Mouse (Mus musculus) embryo, embryonic 11 days (tissue): ENCODE measurements around the gene Ms4a18.
"Not testable (repeated sequence)": the region's sequence is repeated elsewhere in the genome, so short reads cannot be mapped to it uniquely, and the experiment has no call there.

Experiments
- DNase-seq: peaks from one replicate; pipeline ENCODE4 v3.0.0-alpha.2; 2015

Gene Ms4a18

DNA sequence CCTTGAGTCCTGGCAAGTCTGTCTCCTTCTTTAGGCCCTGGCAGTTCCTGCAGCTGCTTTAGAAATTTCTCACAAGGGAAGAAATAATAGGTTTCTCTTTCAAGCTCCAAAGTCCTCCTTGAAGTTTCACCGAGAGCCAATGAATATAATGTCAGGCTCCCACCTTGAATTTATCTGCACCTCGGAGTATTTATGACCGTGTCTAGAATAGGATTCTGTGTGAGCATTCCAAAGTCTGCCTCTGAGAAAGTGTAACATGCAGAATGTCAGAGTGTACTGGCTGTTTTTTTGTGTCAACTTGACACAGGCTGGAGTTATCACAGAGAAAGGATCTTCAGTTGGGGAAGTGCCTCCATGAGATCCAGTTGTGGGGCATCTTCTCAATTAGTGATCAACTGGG, at the start of gene Ms4a18:
TSS of gene Ms4a18 (minus strand) at position 141 of the 400 bp plus-strand sequence.
- no peak for DNase-seq

DNA sequence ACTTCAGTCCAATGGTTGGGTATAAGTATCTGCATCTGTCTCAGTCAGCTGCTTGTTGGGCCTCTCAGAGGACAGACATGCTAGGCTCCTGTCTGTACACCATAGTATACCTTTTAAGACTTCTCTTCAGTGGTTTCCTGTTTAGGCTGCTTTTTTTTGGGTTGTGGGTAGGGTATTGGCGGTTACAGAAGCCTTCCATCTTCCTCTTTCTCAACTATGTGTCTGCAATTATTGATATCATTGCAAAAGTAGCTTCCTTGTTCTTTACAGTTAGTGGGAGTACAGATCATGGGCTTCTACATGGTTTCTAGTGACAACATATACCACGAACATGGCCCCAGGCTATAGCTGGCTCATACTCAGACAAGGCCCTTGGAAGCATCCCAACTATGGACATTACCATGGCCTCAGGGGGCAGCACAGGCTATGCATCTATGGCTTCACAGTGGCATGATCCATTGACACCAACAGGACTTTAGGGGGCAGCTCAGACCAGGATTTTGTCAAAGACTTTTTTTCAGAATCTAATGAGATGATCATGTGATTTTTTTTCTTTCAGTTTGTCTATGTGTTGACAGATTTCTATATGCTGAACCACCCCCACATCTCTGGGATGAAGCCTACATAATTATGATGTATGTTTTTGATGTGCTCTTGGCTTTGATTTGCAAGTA, 47.5 kb upstream of the Ms4a18 start:
- no peak for DNase-seq

DNA sequence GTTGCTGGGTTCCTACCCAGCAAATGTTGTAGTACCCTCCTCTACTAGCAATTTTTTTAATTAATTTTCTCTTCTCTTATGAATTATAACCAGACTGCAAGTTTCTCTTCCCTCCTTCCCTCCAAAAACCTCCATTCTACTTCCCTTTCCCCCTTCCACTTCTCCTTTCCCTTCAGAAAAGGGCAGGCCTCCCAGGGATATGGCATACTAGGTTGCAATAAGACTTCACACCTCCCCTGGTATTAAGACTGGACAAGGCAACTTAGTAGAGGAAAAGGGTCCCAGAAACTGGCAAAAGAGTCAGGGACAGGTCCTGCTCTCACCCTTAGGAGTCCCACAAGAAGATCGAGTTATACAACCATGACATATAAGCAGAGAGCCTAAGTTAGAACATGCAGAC, 43.1 kb upstream of the Ms4a18 start:
- DNase-seq = no peak

DNA sequence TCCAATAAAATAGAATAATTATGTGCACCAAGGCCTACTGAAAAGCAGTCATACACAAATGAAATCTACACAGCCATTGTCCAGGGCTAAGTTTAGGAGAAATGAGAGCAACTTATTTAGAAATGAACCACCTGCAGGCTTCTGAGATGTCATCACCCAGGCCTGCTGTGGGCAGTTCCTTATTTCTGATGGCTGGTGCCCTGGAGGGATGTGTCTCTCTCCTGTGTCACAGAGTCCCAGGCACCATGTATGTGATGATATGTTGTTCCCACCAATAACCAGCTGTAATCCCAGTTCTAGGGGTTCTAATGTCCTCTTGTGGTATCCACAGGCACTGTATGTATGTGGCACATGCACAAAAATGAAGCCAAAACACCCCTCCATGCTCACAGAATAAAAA, 42.1 kb upstream of the Ms4a18 start:
- no peak for DNase-seq

DNA sequence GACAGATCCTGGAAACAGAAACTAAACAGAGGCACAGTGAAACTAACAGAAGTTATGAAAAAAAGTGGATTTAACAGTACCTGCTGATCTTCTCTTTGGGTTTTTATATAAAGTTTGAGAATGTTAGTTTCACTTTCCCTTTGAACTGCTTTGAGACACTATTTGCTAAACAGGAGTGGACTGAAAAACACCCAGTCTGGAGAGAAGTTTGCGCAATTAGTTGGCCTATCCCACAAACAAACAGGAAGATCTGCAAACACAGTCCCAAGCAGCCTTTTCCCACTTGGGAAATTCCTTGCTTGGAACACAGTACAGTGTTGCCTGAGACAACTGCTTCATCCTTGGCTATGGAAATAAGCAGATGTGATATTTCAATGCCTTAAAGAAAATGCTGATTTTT, 37.9 kb upstream of the Ms4a18 start:
- not testable (repeated sequence) for DNase-seq

DNA sequence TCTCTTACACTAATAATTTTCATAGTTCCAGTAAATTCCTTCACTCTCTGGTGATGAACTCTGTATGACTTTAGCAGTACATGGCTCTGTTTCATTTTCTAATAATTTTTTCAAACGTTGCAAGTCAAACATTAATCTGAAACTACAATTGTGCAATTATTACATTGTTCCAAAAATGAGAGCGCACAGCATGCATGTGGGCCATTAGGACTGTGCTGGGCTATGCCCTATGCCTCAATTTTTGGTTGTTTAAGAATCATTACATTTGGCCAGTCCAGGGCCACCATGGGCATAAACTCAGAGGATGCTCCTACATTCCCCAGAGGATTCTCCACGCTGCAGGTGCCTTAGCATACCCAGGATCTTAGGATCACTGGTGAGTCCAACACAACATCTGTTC, 35.4 kb upstream of the Ms4a18 start:
- DNase-seq = no peak

DNA sequence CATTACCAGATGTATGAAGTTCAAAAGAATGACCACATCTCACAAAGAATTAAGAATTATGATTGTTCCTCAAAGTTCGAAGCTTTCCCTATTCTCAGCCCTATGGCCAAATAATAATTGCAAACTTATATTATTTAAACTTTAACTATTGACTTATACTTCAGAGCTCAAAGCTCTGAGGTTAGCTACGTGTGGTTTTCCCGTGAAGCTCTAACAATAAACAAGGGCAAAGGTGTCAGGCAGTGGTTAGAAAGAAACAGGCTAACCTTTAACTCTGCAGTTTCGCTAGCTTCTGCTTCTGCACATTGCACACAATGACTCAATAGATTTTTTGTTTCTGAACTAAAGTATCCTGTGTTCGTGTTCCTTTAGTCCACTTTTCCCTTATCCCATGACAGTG, 35.0 kb upstream of the Ms4a18 start:
- no peak for DNase-seq

DNA sequence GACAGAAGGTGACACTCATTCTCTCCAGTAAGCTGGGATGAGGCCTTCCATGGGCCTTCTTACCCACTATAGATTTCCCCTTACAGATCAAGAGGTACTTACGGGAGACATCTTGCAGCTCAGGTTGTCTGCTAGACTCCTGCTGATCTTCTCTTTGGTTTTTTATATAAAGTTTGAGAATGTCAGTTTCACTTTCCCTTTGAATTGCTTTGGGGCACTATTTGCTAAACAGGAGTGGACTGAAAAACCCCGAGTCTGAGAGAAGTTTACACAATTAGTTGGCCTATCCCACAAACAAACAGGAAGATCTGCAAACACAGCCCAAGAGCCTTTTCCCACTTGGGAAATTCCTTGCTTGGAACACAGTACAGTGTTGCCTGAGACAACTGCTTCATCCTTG, 32.5 kb upstream of the Ms4a18 start:
- no peak for DNase-seq

DNA sequence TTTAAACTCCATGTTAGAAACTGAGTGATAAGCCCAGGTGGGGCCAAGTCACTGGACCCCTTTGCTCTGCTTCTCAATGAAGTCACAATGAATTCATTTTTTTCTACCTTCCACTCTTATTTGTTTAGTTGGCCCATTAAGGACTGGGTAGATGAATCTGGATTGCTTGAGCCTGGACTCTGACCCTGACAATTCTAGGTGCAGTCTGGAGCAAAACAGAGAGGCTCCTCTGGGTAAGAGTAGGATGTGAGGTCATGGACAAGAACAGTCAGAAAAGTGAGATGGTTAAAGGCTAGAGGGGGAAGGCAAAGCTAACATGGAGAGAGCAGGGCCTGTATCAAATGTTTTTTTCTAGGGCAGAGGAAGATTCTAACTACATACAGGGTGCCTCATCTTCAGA, 31.6 kb upstream of the Ms4a18 start:
- no peak for DNase-seq

DNA sequence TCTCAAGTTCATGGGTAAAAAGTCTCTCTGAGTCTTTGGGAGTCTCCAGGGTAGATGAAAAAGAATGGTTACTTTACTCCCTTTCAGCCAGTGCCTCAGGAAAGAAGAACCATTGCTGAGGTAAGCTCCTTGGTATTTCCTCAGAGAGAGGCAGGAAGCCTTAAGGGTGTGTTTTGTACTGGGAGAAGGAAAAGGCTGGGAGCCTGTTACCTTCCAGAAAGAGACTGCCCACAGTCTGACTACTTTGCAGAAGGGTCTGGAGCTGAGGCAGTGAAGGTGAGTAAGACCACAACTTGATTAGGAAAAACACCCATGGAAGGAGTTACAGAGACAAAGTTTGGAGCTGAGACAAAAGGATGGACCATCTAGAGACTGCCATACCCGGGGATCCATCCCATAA, 30.7 kb upstream of the Ms4a18 start:
- DNase-seq = no peak

DNA sequence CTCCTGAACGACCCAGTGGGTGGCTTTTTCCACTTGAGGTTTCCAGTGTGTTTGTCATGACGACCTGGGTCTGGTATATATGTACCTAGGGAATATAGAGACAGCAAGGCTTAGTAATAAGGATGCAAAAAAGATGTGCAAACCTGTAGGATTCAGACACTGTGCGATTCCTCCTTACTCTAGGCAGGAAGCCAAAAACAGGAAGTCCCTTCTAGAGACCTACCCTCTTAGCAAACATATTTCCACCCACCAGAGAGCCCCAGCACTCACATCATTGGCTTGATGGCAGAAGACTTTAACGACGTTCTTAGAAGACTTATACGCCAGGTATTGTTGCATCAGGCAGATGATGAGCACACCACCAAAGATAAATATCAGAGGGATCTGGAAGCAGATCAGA, 30.2 kb upstream of the Ms4a18 start:
- DNase-seq = no peak

DNA sequence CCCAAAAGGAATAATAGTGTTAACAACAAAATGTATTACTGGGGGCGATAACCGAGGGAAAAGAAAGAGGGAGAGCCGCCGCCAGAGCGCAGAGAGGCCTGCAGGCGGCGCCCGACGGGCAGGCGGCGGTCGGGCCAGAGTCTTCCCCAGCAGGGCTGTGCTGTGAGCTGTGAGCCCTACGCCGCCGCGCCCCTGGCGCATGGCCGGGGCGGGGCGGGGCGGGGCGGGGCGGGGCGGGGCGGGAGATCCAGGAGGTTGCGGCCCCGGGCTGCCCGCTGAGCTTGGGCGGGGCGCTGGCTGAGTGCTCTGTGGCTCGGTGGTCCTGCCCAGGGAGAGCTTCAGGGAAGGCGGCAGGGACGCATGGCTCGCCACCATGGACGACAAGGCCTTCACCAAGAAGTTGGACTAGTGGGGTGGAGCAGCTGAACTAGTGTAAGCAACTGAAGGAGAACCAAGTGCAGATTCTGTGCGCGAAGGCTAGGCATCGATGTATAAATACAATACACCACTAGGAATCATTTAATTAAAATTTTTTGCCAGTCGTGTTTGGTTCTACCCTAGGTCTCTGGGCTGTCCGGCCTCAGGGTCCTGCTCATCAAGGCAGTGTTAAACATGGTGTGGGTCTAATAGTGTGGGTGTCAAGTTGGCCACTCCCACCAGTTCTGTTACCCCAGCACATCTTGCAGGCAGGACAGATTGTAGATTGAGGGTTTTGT, 27.3 kb upstream of the Ms4a18 start:
- DNase-seq = peak; percentile 87

DNA sequence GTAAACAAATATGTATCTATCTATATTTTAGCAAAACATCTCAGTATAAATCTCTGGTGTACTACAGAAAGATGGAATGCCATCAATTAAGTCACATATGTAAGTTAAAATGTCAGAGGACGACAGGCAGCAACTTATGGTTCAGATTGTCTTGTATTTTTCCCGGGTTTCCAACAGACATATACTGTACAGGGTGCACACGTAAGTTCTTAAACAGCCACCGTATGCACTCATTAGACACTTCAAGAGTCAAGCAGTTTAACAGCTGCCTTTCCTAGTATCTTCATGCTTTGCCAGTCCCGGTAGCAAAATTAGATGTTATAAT, 26.8 kb upstream of the Ms4a18 start:
- no peak for DNase-seq

DNA sequence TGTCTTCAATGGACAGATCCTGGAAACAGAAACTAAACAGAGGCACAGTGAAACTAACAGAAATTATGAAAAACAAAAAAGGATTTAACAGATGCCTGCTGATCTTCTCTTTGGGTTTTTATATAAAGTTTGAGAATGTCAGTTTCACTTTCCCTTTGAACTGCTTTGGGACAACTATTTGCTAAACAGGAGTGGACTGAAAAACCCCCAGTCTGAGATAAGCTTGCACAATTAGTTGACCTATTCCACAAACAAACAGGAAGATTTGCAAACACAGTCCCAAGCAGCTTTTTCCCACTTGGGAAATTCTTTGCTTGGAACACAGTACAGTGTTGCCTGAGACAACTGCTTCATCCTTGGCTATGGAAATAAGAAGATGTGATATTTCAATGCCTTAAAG, 19.7 kb upstream of the Ms4a18 start:
- no peak for DNase-seq

DNA sequence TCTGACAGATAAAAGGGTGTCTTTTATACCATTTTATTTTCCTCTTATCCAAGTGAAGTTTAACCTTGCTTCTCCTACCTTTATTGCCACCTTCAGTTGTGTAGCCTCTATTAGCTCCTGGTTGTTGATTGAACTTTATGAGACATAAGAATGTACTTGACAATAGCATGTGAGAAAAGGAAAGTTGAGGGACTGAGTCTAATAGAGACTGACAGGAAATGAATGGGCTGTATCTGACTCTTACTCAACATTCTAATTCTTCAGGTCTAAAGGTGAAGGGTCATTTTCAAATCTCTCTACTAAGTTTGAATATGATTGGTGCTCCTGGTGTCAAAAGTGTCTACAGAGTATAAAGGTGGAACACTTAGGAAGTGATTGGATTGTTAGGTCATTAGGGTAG, 4.6 kb upstream of the Ms4a18 start:
- DNase-seq = no peak

DNA sequence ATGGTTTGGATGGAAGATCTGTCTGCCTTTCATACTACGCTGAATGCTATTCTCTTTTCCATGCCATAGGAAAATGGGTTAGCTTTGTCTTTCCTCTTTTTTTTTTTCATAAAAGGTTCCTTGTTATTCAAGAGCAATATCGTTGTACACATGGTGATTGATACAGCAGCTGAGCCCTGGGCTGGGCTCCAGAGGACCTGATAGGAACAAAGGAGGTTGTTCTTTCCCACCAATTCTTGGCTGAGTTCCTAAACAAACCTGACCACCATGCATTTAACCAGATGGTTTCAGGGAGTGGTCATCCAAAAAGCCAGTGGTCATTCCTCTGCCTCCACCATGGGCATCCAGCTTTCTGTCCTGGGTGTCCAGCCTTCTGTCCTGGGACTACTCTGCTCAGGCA, 580 bp downstream of the Ms4a18 start:
- DNase-seq = no peak

DNA sequence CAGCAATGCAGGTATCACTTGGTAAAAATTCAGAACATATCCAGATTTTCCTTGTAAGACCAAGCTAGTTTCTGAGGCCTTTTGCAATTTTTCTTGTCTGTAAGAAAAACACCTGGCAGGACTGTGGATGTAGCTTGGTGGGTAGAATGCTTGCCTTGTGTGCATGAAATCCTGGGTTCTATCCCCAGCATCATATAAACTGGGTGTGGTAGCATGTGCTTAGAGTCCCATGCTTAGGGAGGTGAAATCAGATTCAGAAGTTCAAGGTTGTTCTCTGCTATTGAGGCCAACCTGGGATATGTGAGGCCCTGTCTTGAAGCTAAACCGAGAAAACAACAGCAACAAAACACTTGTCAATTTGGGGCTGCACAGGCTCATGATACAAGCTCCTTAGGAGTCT, 1.8 kb downstream of the Ms4a18 start:
- DNase-seq = no peak

DNA sequence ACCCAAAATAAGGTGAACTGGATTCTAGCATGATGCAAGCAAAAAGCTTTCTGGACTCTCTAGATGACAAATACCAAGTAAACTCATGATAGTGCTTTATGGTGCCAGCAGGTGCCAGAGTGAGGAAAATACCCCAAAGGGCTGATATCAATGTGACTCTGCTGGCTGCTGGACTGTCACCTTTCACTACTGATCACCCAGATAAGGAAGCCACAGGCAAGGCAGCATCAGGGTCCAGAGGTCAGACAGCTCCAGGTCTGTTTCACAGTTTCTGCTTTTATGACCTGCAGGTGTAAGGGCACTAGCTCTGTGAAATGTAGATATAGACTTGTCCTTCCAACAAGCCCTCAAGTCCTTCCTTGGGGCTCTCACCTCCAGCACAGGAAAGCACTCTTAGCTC, 2.4 kb downstream of the Ms4a18 start:
- no peak for DNase-seq

DNA sequence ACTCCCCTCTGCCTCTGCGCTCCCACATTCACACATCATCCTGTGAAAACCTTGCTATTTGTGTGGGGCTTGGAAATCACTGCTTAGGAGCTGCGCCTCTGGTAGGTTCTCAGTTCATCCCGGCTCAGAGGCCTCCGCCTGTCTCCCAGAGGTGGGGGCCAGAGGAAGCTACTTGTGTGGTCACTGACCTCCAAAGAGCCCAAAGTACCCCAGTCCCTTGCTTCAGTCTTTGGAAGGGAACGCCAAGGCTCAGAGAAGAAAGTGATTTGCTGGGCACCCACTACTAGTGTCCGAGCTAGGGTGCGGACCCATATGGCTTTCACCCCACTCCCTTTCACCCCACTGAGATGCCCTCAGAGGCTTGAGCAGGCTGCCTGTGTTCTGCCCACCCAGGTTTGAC, 24.7 kb downstream of the Ms4a18 start, which contains the start of gene Ms4a15:
TSS of gene Ms4a15 (minus strand) at position 101 of the 400 bp plus-strand sequence.
- no peak for DNase-seq

DNA sequence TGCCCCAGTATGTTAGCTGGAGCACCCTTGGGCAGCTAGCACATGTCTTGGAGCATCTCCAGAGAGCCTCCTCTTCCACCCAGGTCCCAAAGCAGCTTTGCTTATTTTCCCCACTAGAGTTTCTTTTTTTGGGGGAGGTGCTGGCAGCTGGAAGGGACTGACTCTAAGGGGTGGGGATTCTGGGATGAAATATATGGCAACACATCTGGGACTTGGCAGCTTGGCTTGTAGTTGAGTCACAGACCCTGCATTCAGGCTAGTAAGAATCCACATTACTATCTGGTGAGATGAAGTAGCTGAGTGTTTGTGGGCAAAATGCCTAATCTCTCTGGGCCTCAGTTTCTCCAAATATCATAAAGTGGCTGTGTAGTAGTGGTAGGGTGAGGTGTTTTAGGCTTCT, 25.9 kb downstream of the Ms4a18 start:
- no peak for DNase-seq

DNA sequence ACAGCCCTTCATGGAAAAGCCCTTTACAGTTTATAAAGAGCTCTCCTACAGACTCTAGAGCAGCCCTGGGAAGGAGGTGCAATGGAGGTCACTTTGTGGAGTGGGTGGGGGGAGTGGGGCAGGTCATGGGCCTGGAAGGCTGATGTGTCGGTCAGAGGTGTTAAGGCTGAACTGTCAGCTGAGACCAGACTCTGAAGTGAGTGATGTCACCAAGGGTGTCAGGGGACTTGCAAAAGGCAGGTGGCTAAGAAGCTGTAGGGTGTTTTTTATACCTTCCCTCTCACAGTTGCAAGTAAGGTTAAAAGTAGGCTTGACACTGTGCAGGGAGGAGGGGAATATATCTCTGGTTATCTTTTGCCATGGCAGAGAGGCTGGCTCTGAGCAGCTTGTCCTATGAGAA, 27.1 kb downstream of the Ms4a18 start:
- no peak for DNase-seq

DNA sequence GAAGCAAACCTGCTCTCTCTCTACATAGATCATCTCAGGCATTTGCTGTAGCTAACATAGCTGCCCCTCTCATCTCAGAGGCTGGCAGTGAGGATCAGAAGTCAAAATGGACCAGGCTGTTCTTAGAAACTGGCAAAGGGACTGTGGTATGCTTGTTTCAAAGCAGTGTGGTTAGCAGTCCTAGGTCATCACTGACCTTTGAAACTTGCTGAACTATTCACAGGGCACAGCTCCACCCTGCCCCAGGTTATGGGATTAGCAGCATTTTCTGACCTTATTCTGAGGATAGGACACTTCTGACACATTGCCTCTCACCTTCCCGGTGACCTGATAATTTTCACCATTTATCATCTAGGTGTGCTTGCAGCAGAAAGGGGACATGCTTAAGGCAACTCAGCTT, 29.3 kb downstream of the Ms4a18 start:
- no peak for DNase-seq

DNA sequence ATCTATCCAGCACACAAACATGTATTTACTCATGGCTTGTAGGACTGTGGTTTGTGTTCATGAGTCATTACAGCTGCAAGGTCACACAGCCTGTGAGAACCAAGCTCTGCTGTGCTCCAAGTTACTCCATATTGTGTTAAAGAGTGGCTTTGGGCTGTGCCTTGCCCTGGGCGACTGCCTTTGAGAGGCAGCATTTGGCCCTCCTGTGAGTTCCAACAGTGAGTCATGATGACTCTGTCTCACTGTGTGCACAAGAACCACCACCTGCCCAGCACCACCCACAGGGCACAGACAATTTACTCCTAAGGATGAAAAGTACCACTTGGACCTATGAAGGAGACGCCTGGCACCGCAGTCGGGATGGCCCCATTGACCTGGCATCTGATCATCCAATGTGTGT, 31.9 kb downstream of the Ms4a18 start:
- DNase-seq = no peak

DNA sequence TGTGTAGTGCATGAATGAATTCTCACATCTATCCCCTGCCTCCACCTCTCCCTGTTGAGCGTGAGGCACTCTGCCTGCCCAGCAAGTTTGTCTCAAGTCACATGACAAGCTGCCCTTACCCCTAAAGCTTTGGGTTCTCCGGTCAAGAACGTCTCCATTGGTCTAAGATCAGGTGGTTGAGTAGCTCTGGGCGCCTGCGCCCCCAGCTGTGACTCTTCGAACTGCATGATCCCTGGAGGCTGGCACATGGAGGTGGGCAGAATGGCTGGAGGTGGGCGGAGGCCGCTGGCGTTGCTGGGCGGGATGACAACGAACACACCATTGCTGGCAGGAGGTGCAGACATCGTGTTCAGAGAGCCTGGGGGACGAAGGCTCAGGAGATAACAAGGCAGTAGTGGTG, 33.3 kb downstream of the Ms4a18 start:
- DNase-seq = no peak

DNA sequence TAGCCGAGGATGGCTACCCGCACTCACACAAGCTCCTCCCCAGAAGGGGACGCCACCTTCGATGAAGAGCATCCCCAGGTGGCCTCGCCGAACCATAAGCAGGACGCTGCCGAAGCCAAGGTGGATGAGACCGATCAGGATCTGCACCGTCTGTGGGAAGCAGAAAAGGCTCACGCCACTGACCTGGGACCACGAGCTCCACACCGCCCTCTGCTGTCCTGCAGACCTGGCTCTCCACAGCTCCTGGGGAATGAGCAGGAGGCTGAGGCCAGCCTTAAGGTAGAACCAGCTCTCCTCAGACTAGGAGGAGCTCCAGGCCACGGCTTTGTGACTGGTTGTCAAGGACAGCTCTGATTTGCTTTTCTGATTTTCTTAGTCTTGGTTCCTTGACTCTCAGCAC, 34.7 kb downstream of the Ms4a18 start:
- peak; percentile 50 for DNase-seq
